Mouse (Mus musculus) liver, postnatal 0 days (tissue): ENCODE measurements around the gene Ankib1. TPM values are rescaled to one million over a fixed set of nuclear protein-coding genes. Genes with fewer than 3 reads are reported as not detected.

Experiments used
- ATAC-seq: fragments of 200-750 bp; cut with Nextera tagmentation; 2 replicates; pipeline ENCODE4 v1.8.0; 2017; ENCODE audit warnings: mild to moderate bottlenecking, moderate library complexity
- DNase-seq: peaks from one replicate; pipeline ENCODE4 v3.0.0-alpha.2; 2016
- H3K27ac ChIP-seq: fragments of 300-500 bp; sonication (generic); 2 replicates; pipeline ENCODE4 v1.5.1; 2014; ENCODE audit warnings: antibody characterized with exemption, moderate library complexity, mild to moderate bottlenecking, low read depth
- H3K27me3 ChIP-seq: fragments of 300-500 bp; sonication (generic); 2 replicates; pipeline ENCODE4 v1.6.1; 2014; ENCODE audit warnings: low read length, control low read depth, mixed read lengths; ENCODE audit not compliant: insufficient read depth
- H3K36me3 ChIP-seq: fragments of 300-500 bp; sonication (generic); replicated peaks from 2 replicates; pipeline ENCODE4 v1.6.1; 2014; ENCODE audit warnings: mild to moderate bottlenecking, control low read depth, low read length, moderate library complexity, mixed read lengths; ENCODE audit not compliant: insufficient read depth
- H3K4me1 ChIP-seq: fragments of 300-500 bp; sonication (generic); 2 replicates; pipeline ENCODE4 v1.6.1; 2014; ENCODE audit warnings: antibody characterized with exemption, mild to moderate bottlenecking, control low read depth; ENCODE audit not compliant: insufficient read depth
- H3K4me2 ChIP-seq: fragments of 300-500 bp; sonication (generic); 2 replicates; pipeline ENCODE4 v1.6.1; 2014; ENCODE audit warnings: low read depth, mild to moderate bottlenecking, low read length, moderate library complexity, mixed read lengths
- H3K4me3 ChIP-seq: fragments of 300-500 bp; sonication (generic); 2 replicates; pipeline ENCODE4 v1.5.1; 2014; ENCODE audit warnings: low read depth, low read length
- H3K9ac ChIP-seq: fragments of 300-500 bp; sonication (generic); replicated peaks from 2 replicates; pipeline ENCODE4 v1.6.1; 2014; ENCODE audit warnings: mild to moderate bottlenecking, moderate library complexity
- H3K9me3 ChIP-seq: fragments of 300-500 bp; sonication (generic); 2 replicates; pipeline ENCODE4 v1.6.1; 2016; ENCODE audit warnings: mild to moderate bottlenecking, control low read depth, low read length, mixed read lengths
- CTCF ChIP-seq: sonication (generic); IDR thresholded peaks from 2 replicates; pipeline ENCODE4 v1.5.1; 2016; ENCODE audit warnings: antibody characterized with exemption, low read depth
- EP300 ChIP-seq: IDR thresholded peaks from 2 replicates; pipeline ENCODE4 v1.6.1; 2016; ENCODE audit warnings: antibody characterized with exemption, low read depth, mild to moderate bottlenecking
- WGBS: fragments of 180-500 bp; shearing (Covaris S2); extraction: QIAGEN DNeasy Blood & Tissue Kit; methylation state at CpG from one replicate; pipeline ENCODE4 v1.1.7; 2014; ENCODE audit not compliant: insufficient replicate concordance; 5-methylcytosine and 5-hydroxymethylcytosine counted together
- polyA plus RNA-seq: library from polyadenylated mRNA; unstranded; fragments of >200 nt; fragmentation: Nextera tagmentation; extraction: Ambion mirVana; gene quantifications from 2 replicates; pipeline ENCODE4 v1.2.1, GENCODE M21; 2015

The Ankib1 gene
- polyA plus RNA-seq, 1 experiment from 2014 or later: 2.9 TPM

DNA sequence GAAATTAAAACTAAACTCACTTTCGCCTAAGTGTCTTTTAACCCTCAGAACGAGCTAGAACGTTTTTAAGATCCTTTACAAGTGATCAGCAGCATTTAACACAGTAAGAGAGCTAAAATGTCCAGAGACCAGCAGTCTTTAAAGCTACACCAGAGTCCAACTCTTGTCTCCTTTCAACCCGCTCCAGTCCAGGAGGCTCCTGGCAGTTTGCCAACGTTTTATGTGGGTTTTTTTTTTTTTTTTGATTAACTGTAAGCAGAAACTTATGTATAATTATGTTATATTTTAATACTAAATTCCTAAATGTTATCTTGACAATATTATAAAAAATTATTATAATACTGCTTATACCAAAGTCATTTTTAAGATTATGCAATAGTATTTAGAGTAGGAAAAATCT is 73.9 kb downstream of the Ankib1 start:
- WGBS: 80% methylated on average over 5 of the region's 5 CpGs

GRCm38 (mm10) chr5:3725491-3725890 is 77.2 kb downstream of the Ankib1 start:
- H3K4me2 ChIP-seq: no peak overlapping the region
- ATAC-seq (no peak), DNase-seq (no peak)
- 91% methylated on average over 1 of the region's 1 CpGs for WGBS
- TF ChIP-seq CTCF (no peak), EP300 (no peak)
- no peak overlapping the region for H3K27ac ChIP-seq
- H3K4me3 ChIP-seq: no peak overlapping the region
- no peak overlapping the region for H3K9ac ChIP-seq
- no peaks in the 10 kb centered on the region for H3K4me1 ChIP-seq
- no peaks in the 10 kb centered on the region for H3K9me3 ChIP-seq
- peaks cover 21% of the 10 kb centered on the region for H3K36me3 ChIP-seq
- H3K27me3 ChIP-seq: no peaks in the 10 kb centered on the region

More for the DNA sequence above, 73.9 kb downstream of the Ankib1 start:
- Histone ChIP-seq H3K4me2 (no peak overlapping the region), H3K36me3 (peaks cover 19% of the 10 kb centered on the region), H3K4me3 (no peak overlapping the region), H3K27me3 (no peaks in the 10 kb centered on the region), H3K9ac (no peak overlapping the region), H3K9me3 (no peaks in the 10 kb centered on the region), H3K4me1 (no peaks in the 10 kb centered on the region), H3K27ac (no peak overlapping the region)
- TF ChIP-seq EP300 (no peak), CTCF (no peak)
- DNase-seq (no peak), ATAC-seq (no peak)

DNA sequence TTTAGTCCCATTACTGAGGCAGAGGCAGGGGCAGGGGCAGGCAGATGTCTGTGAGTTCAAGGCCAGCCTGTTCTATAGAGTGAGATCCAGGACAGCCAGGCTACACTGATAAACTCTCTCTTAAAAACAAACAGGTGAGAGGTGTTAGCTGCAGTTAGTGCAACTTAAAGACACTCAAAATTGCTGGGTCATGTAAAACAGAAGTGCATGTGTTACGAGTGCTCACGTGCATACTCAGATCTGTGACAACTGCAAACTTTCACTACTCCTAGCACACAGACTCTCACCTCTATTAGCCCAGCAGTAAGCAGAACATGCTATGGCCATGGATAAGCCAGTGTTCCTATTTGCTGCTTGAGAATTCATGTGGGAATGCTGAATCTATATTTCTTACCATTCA is 79.3 kb downstream of the Ankib1 start:
- H3K4me2 ChIP-seq: no peak overlapping the region

DNA sequence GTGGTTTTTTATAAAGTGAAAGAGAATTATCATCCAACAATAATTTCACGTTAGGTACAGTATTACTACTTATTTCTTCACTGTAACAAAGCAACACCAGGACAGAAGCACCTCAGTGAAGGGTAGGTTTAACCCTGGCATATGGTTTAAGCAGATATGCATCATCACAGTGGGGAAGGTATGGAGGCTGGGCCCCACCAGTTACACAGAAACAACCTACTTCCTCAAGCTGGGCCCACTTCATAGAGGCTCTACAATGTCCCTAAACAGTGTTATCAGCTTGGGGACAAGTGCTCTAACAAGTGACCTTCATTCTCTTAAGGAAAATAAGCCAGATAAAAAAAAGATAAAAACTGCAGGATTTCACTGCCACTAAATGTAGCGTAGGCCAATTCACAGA is 79.9 kb downstream of the Ankib1 start:
- no peak for TF ChIP-seq EP300
- no peak for TF ChIP-seq CTCF
- DNase-seq (no peak), ATAC-seq (no peak)
- H3K4me3 ChIP-seq: no peak overlapping the region
- no peaks in the 10 kb centered on the region for H3K4me1 ChIP-seq
- H3K4me2 ChIP-seq: no peak overlapping the region
- H3K9ac ChIP-seq: no peak overlapping the region
- no peak overlapping the region for H3K27ac ChIP-seq
- no peaks in the 10 kb centered on the region for H3K27me3 ChIP-seq
- WGBS: 62% methylated on average over 2 of the region's 2 CpGs
- H3K36me3 ChIP-seq: peaks cover 17% of the 10 kb centered on the region
- H3K9me3 ChIP-seq: no peaks in the 10 kb centered on the region

More for the DNA sequence above, 79.3 kb downstream of the Ankib1 start:
- H3K9ac ChIP-seq: no peak overlapping the region
- H3K4me1 ChIP-seq: no peaks in the 10 kb centered on the region
- no peak for DNase-seq
- no peak for ATAC-seq
- H3K27ac ChIP-seq: no peak overlapping the region
- no peaks in the 10 kb centered on the region for H3K27me3 ChIP-seq
- H3K4me3 ChIP-seq: no peak overlapping the region
- H3K9me3 ChIP-seq: no peaks in the 10 kb centered on the region
- no peak for TF ChIP-seq EP300
- TF ChIP-seq CTCF: no peak
- H3K36me3 ChIP-seq: peaks cover 19% of the 10 kb centered on the region
- WGBS: 67% methylated on average over 2 of the region's 2 CpGs

- H3K4me2 ChIP-seq: no peak overlapping the region
- H3K27me3 ChIP-seq: no peaks in the 10 kb centered on the region
- no peak overlapping the region for H3K27ac ChIP-seq
- 70% methylated on average over 4 of the region's 4 CpGs for WGBS
- no peak for ATAC-seq
- no peaks in the 10 kb centered on the region for H3K9me3 ChIP-seq
- no peak for DNase-seq
- no peak overlapping the region for H3K4me3 ChIP-seq
- H3K36me3 ChIP-seq: peaks cover 13% of the 10 kb centered on the region
- no peaks in the 10 kb centered on the region for H3K4me1 ChIP-seq
- no peak overlapping the region for H3K9ac ChIP-seq
- TF ChIP-seq CTCF (no peak), EP300 (no peak)
Observed at GRCm38 (mm10) chr5:3719371-3719770, 83.4 kb downstream of the Ankib1 start.

- Histone ChIP-seq H3K9ac (no peak overlapping the region), H3K36me3 (peaks cover 7% of the 10 kb centered on the region), H3K27me3 (no peaks in the 10 kb centered on the region), H3K4me3 (no peak overlapping the region), H3K4me1 (no peaks in the 10 kb centered on the region), H3K9me3 (no peaks in the 10 kb centered on the region), H3K27ac (no peak overlapping the region), H3K4me2 (no peak overlapping the region)
- WGBS: 91% methylated on average over 5 of the region's 5 CpGs
- ATAC-seq (no peak), DNase-seq (no peak)
- TF ChIP-seq EP300 (no peak), CTCF (no peak)
Observed at GRCm38 (mm10) chr5:3715800-3716199, 86.9 kb downstream of the Ankib1 start.

DNA sequence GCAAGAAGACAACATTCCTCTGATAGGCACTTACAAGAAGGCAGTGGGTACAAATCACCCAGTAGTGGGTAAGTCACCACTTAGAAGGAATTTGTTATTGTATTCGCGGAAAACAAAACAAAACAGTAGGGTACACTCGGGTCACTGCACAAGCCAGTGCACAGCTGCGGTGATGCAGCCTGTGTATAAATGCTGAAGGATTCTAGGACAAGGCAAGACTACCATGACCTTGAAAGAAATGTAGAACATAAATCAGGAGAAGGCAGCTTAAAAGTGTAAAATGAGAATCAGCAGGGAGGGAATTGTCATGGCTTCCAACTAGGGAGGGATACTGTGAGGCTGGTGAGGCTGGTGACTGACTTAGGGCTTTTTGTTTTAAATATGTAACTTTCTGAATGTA is 100.5 kb downstream of the Ankib1 start:
- WGBS: 96% methylated on average over 4 of the region's 4 CpGs
- Histone ChIP-seq H3K27me3 (no peaks in the 10 kb centered on the region), H3K27ac (no peak overlapping the region), H3K9ac (no peak overlapping the region), H3K4me3 (no peak overlapping the region), H3K4me1 (no peaks in the 10 kb centered on the region), H3K36me3 (peaks cover 12% of the 10 kb centered on the region), H3K4me2 (no peak overlapping the region), H3K9me3 (no peaks in the 10 kb centered on the region)
- no peak for TF ChIP-seq EP300
- TF ChIP-seq CTCF: no peak
- ATAC-seq (no peak), DNase-seq (no peak)
